Mouse (Mus musculus) mouse embryonic stem cell (cell line): Measurements from ENCODE around the gene Zbtb7a.
"Not testable (repeated sequence)": the region's sequence is repeated elsewhere in the genome, so short reads cannot be mapped to it uniquely, and the experiment has no call there.

ENCODE experiments used
- in situ Hi-C, 2 experiments: fragments of 300-500 bp; cut with MboI; formaldehyde crosslinking; loops; 1 replicate in 1 of 2; 3 replicates in 1 of 2; pipeline ENCODE4 v1.14.3; 2019 to 2020; ENCODE audit warnings: low sequenced_read_pairs in 2 of 2, low pct_unique_long_range_greater_than_20kb in 1 of 2, mixed read lengths in 1 of 2; ENCODE audit not compliant: unreplicated experiment in 1 of 2

The Zbtb7a gene

DNA sequence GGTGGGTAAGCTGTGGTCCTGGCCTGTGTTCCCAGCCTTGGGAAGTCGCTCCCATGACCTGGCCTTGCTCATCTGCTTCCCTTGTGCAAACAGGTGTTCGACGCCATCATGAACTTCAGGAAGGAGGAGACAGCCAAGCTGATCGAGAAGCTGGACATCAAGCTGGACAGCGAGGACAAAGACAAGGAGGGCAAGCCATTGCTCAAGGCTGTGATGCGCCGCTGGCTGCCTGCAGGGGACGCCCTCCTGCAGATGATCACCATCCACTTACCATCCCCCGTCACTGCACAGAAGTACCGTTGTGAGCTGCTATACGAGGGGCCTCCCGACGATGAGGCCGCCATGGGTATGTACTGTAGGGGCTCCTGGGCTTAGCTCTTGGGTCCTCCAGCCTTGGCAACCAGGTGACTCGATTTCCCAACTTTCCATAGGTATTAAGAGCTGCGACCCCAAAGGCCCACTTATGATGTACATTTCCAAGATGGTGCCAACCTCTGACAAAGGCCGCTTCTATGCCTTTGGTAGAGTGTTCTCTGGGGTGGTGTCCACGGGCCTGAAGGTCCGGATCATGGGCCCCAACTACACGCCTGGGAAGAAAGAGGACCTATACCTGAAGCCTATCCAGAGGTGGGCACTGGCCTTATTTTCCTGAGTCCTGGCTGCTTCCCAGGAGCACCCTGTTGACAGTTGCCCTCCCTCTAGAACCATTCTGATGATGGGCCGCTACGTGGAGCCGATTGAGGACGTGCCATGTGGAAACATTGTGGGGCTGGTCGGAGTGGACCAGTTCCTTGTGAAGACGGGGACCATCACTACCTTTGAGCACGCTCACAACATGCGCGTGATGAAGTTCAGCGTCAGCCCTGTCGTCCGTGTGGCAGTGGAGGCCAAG lies 44.7 kb downstream of the Zbtb7a start:
- in situ Hi-C loops = loop anchor here in 1 of 2 experiments (10.0 kb wide), 1 partner anchor 155 kb away; the partner anchor contains the start of gene Diras1

DNA sequence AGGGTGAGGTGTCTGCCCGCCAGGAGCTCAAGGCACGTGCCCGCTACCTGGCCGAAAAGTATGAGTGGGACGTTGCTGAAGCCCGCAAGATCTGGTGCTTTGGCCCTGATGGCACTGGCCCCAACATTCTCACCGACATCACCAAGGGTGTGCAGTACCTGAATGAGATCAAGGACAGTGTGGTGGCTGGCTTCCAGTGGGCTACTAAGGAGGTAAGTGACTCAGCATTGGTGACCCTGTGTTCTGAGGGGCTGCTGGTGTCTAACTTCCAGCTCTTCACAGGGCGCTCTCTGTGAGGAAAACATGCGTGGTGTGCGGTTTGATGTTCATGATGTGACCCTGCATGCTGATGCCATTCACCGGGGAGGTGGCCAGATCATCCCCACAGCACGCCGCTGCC lies 45.9 kb downstream of the Zbtb7a start:
- in situ Hi-C loops = no loop called here

DNA sequence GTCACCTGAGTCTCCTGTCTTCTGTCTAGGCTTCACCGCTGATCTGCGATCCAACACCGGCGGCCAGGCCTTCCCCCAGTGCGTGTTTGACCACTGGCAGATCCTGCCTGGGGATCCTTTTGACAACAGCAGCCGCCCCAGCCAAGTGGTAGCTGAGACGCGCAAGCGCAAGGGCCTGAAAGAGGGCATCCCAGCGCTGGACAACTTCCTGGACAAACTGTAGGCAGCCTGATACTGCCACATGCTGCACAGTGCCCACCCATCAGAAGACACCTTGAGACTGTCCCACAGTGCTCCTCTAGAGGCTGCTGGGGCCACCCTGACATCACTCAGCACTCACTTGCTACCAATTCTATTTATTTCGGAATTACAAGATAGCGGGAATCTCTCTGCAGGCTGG lies 46.8 kb downstream of the Zbtb7a start:
- in situ Hi-C loops = not testable (repeated sequence)

DNA sequence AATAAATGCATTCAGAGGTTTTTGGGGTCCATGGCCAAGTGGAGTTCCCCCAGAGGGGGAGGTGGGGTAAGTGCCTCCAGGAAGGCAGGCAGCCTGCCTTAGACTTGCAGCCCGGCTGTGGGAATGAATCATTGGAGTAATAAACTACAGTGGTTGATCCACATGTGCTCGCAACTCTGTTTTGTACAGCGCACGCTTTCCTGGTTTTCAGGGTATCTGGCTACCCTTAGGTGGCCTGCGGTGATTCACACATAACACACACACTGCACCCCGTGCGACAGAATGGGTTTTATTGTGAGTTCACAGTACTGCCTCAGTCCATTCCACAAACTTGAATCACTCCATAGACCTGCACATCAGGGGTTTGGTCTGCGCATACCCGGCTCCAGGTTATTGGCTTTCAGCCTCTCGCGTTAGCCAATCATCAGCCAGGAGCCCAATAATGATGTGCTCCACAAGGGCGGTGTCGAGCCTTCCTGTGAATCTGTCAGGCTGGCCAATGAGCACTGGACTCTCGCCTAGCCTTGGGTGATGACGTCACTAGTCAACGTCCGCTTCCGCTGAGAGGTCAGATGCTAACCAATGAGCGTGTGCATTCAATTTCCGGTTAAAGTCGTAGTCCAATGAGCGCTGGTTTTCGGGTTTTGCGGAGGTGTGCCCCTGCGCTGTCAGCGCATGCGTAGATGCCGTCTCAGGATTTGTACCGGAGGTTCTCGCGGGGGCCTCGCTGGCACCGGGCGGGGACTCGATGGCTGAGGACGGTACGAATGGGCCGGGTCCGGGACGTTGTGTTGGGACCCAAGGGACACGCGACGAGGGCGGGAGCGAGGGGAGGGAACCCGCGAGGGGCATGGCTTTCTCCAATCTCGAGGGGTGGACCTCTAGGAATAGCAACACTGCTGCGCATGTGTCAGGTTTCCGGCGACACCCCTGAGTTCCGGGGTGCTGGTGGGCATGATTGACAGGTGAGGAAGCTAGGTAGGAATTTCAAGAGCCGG lies 47.6 kb downstream of the Zbtb7a start, which contains the start of gene Dapk3:
Gene Dapk3 (plus strand): TSS at position 670 of the 998 bp plus-strand sequence.
- in situ Hi-C loops = no loop called here

DNA sequence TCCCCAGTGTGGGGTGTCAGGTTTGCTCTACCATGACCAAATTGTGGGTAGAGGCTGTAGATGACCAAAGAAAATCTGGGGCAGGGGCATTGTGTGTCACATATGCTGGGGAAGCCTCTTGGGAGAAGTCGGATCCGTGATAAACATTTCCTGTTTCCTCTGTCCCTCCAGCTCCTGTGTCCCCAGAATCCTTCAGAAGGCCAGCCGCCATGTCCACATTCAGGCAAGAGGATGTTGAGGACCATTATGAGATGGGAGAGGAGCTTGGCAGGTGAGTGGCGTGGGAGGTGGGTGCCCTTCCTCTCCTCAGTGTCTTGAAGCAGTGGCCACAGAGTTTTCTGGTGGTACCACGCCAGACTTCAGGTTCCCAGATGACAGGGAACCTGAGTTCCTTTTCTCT lies 48.8 kb downstream of the Zbtb7a start, which contains the start of gene 4930442H23Rik:
Gene 4930442H23Rik (minus strand): TSS at position 45 of the 400 bp plus-strand sequence.
- in situ Hi-C loops = no loop called here

DNA sequence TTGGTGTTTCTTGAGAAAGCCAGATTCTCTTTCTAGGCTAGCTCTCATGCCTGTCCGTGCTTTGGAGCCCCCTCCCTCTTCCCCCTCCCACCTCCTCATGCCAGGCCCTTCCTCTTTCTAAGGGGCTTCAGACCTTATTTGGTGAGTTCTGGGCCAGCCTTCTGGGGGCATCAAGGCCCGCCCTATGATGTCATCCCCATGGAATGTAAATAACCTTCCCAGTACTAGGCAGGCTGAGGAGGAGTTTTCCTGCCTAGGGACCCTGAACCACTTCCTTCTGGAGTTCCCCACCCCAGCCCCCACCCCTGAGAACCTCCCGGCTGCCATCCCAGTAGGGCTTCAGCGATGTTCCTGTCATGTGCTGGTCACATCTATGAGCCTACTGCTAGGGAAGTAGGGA lies 49.7 kb downstream of the Zbtb7a start:
- in situ Hi-C loops = no loop called here

DNA sequence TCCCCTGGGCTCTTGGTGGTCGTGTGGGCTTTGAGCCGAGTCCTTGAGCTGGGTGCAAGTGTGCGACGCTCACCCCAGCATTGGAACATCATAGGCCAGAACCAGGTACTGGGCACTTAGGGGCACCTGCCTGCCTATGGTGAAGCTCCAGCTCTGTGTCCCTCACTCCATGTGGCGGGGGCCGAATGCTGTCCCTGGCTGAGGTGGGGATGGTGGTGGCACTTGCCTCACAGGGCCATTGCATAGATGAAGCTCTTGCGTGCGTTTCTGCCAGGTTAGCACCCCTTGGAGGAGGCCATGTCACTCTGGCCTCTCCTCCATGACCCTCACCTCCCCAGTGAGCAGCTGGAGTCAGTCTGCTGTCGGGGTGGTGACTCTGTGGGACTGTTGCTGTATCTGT lies 52.1 kb downstream of the Zbtb7a start:
- in situ Hi-C loops = no loop called here

DNA sequence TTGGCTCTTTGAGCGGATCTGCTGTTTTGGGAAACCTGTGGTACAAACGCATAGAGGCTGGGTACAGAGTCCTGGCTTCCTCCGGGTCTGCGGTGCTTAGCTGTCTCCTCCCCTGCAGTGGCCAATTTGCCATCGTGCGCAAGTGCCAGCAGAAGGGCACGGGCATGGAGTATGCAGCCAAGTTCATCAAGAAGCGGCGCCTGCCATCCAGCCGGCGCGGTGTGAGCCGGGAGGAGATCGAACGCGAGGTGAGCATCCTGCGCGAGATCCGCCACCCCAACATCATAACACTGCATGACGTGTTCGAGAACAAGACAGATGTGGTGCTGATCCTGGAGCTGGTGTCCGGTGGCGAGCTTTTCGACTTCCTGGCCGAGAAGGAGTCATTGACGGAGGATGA lies 54.8 kb downstream of the Zbtb7a start:
- in situ Hi-C loops = no loop called here

DNA sequence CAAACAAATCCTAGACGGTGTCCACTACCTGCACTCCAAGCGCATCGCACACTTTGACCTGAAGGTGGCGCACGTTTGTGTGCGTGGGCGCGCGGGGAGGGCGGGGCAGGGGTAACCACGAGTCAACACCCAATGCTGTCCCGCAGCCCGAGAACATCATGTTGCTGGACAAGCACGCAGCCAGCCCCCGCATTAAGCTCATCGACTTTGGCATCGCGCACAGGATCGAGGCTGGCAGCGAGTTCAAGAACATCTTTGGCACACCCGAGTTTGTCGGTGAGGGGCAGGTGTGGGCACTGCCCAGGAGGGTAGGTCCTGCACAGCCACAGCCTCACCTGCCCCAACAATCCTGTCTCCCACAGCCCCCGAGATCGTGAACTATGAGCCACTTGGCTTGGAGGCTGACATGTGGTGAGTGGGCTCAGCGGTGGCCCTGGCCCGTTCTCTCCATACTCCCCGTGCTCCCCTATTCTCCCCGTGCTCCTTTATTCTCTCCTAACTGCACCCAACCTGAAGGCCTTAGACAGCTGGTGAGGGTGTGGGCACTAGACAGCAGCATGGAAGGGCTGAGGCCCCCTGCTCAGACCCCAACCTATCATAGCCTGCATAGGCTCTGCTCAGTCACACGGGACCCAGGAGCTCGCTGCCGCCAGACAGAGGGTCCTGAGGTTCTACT lies 55.4 kb downstream of the Zbtb7a start:
- in situ Hi-C loops = no loop called here

DNA sequence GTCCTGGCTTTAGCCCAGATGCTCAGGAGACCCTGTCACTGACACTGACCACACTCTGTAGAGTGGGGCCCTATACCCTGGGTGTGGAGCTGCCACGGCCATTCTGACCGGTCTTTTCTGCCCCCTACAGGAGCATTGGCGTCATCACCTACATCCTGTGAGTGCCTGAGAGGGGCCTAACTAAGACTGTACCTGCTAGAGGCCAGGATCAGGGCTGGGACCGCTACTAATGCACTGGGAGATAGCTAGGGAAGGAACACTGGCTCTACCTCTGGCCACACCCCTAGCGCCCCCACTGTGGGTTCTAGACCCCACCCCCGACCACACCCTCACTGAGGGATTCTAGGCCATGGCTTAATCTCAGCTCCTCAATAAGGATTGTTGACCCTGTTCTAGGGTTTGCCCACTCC lies 55.9 kb downstream of the Zbtb7a start:
- in situ Hi-C loops = no loop called here

DNA sequence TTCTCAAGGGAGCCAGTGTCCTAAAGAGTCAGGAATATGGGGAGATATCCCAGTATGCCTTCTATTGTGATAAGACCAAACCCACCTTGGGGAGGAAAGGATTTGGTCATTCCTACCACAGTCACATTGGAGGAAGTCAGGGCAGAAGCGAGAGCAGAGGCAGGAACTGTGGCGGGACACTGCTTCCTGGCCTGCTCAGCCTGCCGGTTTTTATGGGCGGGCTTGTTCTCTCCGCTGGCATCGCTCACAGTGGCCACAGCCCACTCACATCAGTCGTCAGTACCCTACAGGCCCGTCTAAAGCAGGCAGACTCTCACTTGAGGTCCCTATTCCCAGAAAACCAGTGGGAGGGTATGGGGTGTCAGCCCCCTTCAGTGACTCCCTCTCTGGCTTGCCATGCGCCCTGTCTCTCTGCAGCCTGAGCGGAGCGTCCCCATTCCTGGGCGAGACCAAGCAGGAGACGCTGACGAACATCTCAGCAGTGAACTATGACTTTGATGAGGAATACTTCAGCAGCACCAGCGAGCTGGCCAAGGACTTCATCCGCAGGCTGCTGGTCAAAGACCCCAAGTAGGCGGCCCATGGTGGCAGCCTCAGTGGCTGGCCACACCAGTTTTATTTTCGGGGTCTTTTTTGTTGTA lies 56.4 kb downstream of the Zbtb7a start:
- in situ Hi-C loops = no loop called here

DNA sequence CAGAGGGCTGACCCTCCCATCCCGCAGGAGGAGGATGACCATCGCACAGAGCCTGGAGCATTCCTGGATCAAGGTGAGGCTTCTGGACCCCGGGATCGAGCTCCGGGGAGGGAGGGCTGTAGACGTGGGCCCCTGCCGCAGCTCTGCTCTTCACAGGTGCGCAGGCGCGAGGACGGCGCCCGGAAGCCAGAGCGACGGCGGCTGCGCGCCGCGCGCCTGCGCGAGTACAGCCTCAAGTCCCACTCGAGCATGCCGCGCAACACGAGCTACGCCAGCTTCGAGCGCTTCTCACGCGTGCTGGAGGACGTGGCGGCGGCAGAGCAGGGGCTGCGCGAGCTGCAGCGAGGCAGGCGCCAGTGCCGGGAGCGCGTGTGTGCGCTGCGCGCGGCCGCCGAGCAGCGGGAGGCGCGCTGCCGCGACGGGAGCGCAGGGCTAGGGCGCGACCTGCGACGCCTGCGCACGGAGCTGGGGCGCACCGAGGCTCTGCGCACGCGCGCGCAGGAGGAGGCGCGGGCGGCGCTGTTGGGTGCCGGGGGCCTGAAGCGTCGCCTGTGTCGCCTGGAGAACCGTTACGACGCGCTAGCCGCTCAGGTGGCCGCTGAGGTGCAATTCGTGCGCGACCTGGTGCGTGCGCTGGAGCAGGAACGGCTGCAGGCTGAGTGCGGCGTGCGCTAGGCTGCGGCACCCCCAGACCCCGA lies 57.4 kb downstream of the Zbtb7a start:
- in situ Hi-C loops = no loop called here

DNA sequence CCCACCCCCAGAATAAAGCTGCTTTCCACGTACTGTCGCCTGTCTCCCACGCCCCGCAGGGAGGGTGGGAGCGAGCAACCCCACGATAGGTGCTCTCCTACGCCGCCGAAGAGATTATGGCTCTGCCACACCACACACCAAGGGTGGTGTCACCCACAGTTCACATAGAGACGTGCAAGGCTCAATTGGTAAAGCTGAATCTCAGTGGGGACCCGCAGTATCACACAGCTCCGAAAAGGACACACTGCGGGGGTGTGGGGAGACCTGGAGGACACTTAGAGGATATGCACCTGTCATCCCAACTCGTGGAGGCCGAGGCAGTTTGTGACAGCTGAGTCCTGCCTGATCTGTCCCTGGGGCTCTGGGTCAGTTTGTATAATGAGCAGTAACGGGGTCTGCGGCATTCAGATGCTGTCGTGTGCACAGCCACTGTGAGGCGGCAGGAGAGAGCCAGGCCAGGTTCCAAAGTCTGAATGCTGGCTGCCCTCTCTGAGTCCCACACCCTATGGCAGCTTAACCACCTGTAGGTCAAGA lies 58.0 kb downstream of the Zbtb7a start:
- in situ Hi-C loops = no loop called here

DNA sequence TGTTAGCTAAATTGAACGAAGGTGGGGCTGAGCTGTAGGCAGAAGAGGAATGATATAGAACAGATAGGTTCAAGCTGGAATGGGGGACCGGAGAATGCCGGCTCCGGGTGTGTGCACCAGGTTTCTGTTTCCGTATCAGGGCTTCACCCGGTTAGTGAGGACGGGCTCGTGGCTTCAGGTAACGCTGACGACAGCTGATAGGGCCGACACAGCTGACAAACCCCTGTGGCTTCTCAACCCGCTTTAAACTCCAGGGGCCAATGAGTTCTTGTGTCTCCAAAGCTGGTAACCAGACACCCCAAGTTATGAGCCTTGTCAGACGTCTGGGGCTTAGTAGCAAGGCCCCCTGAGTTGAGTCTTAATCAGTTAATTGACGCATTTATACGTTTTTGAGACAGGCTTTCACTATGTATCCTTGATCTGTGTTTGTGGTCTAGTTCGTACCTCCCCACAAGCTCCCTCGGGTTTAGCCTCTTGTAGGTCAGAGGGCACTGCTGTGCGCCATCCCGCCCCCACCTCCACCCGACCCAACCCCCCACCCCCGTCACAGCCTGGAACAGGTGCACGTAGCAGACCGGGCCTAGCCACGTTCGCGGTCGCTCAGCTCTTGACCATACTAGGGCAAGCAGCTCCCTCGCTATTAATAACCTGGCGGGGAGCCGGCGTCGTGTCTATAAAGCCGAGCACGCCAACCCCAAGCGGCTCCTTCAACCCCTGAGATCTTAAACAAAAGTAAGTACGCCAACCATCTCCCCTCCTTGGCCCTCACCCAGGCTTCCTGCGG lies 59.2 kb downstream of the Zbtb7a start:
- in situ Hi-C loops = no loop called here

DNA sequence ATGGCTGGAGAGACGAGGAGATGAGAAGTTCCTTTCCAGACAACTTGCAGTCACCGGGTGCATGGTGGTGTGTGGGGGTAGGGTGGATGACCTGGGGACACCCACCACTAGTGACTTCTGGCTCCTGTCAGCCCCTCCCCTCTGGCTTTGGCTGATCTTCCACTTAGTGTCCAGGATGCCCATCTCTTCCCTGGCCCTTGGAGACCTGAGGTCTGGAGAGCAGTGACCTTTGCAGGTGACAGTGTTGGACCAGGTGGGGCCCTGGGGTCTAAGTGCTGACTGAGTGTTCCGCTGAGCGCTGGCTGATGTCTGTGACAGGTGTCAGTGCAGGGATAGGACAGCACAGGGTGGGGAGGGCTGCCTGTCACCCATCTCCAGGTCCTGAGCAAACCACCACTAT lies 60.3 kb downstream of the Zbtb7a start:
- in situ Hi-C loops = no loop called here

DNA sequence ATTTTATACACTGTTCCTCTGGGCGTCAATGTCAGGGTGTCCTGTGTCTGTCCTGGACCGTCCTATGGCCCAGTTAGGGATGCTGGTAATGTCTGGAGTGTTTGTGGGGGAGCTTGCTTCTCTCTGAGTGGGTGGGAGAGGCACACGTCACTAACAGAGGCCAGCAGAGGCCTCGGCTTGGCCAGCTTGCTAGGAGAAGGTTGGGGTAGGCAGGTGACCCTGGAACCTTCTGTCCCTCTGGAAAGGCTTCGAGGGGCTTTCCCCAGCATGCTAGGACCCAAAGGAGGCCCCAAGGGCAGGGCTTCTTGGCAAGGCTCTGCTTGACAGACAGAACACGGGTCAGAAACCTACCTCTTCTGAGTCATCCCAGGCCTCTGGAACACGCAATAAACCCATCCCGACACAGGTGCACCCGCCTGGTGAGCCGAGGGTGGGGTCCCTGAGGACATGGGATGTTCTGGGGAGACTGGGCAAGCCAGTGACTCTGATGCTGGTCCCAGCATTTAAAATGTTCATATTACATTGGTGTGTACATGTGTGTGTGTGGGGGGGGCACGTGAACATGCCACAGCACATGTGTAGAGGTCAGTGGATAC lies 61.5 kb downstream of the Zbtb7a start:
- in situ Hi-C loops = no loop called here
